Mouse (Mus musculus) neural tube, embryonic 14.5 days (tissue): ENCODE measurements around the gene Hist1h2be. TPM values are rescaled to one million over a fixed set of nuclear protein-coding genes. Genes with fewer than 3 reads are reported as not detected.
A peak's percentile ranks its signal among the peaks of the same experiment; 100 is the strongest.
"Not testable (repeated sequence)": the region's sequence is repeated elsewhere in the genome, so short reads cannot be mapped to it uniquely, and the experiment has no call there.

Experiments used
- ATAC-seq: fragments of 200-750 bp; cut with Nextera tagmentation; 2 replicates; pipeline ENCODE4 v1.8.0; 2017; ENCODE audit warnings: low read depth, mild to moderate bottlenecking, moderate TSS enrichment, moderate library complexity
- H3K27ac ChIP-seq: fragments of 300-500 bp; sonication (generic); 2 replicates; pipeline ENCODE4 v1.5.1; 2014; ENCODE audit warnings: low read depth, mild to moderate bottlenecking, control low read depth, low read length, moderate library complexity, mixed read lengths
- H3K27me3 ChIP-seq: fragments of 300-500 bp; sonication (generic); 2 replicates; pipeline ENCODE4 v1.6.1; 2014; ENCODE audit warnings: low read length; ENCODE audit not compliant: control insufficient read depth, insufficient read depth
- H3K36me3 ChIP-seq: fragments of 300-500 bp; sonication (generic); 2 replicates; pipeline ENCODE4 v1.6.1; 2014; ENCODE audit warnings: low read length, mixed read lengths; ENCODE audit not compliant: control insufficient read depth, insufficient read depth
- H3K4me1 ChIP-seq: fragments of 300-500 bp; sonication (generic); 2 replicates; pipeline ENCODE4 v1.6.1; 2014; ENCODE audit warnings: low read length; ENCODE audit not compliant: control insufficient read depth, insufficient read depth
- H3K4me2 ChIP-seq: fragments of 300-500 bp; sonication (generic); 2 replicates; pipeline ENCODE4 v1.6.1; 2014; ENCODE audit warnings: mild to moderate bottlenecking, low read depth, low read length, control low read depth
- H3K4me3 ChIP-seq: fragments of 300-500 bp; sonication (generic); 2 replicates; pipeline ENCODE4 v1.5.1; 2014; ENCODE audit warnings: low read depth, low read length, control low read depth, mixed read lengths
- H3K9ac ChIP-seq: fragments of 300-500 bp; sonication (generic); replicated peaks from 2 replicates; pipeline ENCODE4 v1.6.1; 2014; ENCODE audit warnings: low read depth, mild to moderate bottlenecking, control low read depth, low read length, mixed read lengths
- H3K9me3 ChIP-seq: fragments of 300-500 bp; sonication (generic); 2 replicates; pipeline ENCODE4 v1.6.1; 2016; ENCODE audit warnings: low read length; ENCODE audit not compliant: control insufficient read depth
- WGBS: fragments of 180-500 bp; shearing (Covaris S2); extraction: QIAGEN DNeasy Blood & Tissue Kit; methylation state at CpG from one replicate; pipeline ENCODE4 v1.1.7; 2014; 5-methylcytosine and 5-hydroxymethylcytosine counted together
- polyA plus RNA-seq: library from polyadenylated mRNA; unstranded; fragments of >200 nt; fragmentation: Nextera tagmentation; extraction: Ambion mirVana; gene quantifications from 2 replicates; pipeline ENCODE4 v1.2.1, GENCODE M21; 2014

Hist1h2be gene
- polyA plus RNA-seq, 1 experiment from 2014 or later, result 1.3 TPM

DNA sequence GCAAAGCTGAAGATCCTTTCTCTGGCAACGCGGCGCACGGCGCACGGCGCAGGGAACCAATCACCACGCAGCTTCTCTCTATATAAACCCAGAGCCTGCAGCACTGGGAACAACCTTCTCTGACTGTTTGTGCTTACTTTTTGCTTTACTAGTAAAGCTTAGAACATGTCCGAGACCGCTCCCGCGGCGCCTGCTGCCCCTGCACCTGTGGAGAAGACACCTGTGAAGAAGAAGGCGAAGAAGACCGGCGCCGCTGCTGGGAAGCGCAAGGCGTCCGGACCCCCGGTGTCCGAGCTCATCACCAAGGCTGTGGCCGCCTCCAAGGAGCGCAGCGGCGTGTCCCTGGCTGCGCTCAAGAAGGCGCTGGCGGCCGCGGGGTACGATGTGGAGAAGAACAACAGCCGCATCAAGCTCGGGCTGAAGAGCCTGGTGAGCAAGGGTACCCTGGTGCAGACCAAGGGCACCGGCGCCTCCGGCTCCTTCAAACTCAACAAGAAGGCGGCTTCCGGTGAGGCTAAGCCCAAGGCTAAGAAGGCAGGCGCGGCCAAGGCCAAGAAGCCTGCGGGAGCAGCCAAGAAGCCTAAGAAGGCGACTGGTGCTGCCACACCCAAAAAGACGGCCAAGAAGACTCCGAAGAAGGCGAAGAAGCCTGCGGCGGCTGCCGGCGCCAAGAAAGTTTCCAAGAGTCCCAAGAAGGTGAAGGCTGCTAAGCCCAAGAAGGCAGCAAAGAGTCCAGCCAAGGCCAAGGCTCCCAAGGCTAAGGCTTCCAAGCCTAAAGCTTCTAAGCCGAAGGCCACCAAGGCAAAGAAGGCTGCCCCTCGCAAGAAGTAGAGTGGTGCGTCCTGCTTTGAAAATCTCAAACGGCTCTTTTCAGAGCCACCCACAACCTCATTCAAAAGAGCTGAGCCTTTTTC, 65.7 kb downstream of the Hist1h2be start:
- H3K4me1 ChIP-seq, result 0 out of 2 replicates have a peak, but pooled peaks cover 3% of the 10 kb centered on the region
- ATAC-seq, result peak; percentile 83
- H3K27me3 ChIP-seq, result no peaks in the 10 kb centered on the region; the same call in 1 of the 2 replicates
- H3K9me3 ChIP-seq, result no peaks in the 10 kb centered on the region
- no peaks in the 10 kb centered on the region for H3K36me3 ChIP-seq
- peak overlapping the region; percentile 77 for H3K4me2 ChIP-seq
- under 1% methylated on average over 54 of the region's 54 CpGs for WGBS
- H3K9ac ChIP-seq, result peak overlapping the region; percentile 50
- H3K4me3 ChIP-seq, result peak overlapping the region; percentile 43
- peak overlapping the region; percentile 81 for H3K27ac ChIP-seq

DNA sequence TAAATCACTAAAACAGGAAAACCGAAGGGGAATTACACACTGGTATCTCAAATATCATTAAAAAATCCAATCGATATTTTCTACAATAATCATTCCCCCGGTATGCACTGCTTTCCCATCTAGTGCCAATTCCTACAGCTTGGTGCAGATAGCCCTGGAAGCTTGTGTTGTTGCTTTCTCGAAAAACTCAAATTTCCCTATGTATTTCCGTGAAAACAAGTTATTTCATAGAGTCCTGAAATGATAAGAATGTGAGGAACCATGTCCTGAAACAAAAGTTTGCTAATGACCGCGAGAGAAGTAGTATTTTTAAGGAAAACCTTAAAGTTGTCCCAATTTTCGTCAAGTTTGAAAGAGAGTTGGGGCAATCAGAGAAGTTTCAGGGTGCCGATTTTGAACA, 66.5 kb downstream of the Hist1h2be start:
- H3K27me3 ChIP-seq, result no peaks in the 10 kb centered on the region; the same call in 1 of the 2 replicates
- peak overlapping the region; percentile 81; the same call in 1 of the 2 replicates for H3K27ac ChIP-seq
- no peaks in the 10 kb centered on the region for H3K9me3 ChIP-seq
- no peaks in the 10 kb centered on the region for H3K36me3 ChIP-seq
- WGBS, result 20% methylated on average over 9 of the region's 9 CpGs
- H3K4me1 ChIP-seq, result 0 out of 2 replicates have a peak, but pooled peaks cover 3% of the 10 kb centered on the region
- peak overlapping the region; percentile 77 for H3K4me2 ChIP-seq
- H3K9ac ChIP-seq, result peak overlapping the region; percentile 50; the same call in 1 of the 2 replicates
- peak overlapping the region; percentile 43 for H3K4me3 ChIP-seq
- no peak for ATAC-seq

DNA sequence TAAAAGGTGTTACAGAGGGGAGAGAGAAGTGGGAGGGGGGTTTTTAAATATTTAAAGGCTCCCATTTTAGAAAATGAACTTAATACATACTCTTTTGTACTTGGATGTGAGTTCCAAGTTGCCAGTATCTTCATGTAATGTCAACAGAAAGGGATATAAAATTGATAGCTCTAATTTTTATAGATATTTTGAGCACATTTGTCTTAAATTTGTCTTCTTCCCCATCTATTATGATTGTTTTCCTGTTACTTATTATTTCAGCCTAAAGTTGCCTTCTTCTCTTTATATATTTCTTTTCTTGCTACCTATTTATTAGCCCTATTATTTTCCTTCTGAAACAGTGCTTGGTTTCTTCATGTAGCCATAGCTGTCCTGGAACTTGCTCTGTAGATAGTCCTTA, 68.0 kb downstream of the Hist1h2be start, which contains the start of gene Hist1h1d:
Hist1h1d (plus strand) TSS at position 301 of the 400 bp plus-strand sequence.
- no peak for ATAC-seq
- Histone ChIP-seq H3K9me3 (no peaks in the 10 kb centered on the region), H3K4me2 (peak within 1 kb of the TSS; percentile 77), H3K4me1 (0 out of 2 replicates have a peak, but pooled peaks cover 3% of the 10 kb centered on the region), H3K4me3 (no peak within 1 kb of the TSS), H3K36me3 (no peaks in the 10 kb centered on the region), H3K27me3 (no peaks in the 10 kb centered on the region; the same call in 1 of the 2 replicates), H3K9ac (no peak within 1 kb of the TSS), H3K27ac (no peak within 1 kb of the TSS; the same call in 1 of the 2 replicates)

DNA sequence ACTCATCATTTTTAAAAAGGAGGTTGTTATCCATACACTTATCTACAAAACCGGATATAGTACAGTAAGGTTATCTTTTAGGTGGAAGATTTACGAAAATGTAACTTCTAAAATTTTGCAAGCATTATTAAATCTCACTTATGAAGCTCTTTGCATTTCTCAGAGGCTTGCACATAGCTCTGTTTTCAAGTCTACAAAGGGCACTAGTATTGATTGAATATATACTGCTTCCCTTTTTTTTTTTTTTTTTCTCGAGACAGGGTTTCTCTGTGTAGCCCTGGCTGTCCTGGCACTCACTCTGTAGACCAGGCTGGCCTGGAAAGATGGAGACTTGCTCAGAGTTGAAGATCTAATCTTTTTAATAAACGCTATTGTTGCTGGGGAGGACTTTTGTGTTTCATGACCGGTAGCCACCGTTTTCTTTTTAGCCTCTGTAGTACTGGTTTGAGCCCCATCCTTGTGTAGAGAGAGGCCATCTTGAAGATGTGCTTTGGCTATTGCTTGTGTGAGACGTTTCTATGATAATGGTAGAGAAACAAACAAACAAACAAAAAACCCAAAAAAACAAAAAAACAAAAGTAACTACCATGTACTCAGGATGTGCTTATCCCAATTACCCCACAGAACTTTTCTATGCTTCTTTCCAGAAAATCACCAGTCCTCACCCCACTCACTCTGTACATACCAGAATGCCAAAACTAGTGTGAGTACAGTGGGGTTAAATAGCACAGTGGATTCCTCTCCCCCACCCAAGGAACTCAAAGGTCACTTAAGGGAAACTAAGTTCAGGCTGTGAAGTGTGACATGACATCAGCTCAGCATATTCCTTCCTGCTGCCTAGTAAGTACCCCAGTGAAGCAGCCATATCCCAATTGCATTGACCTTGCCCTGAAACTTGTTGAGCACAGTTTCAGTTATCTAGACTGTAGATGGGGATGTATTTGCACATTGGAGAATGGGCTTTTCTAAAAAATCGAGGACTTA, 68.7 kb downstream of the Hist1h2be start:
- H3K9me3 ChIP-seq, result no peaks in the 10 kb centered on the region
- no peak for ATAC-seq
- H3K4me1 ChIP-seq, result 0 out of 2 replicates have a peak, but pooled peaks cover 3% of the 10 kb centered on the region
- no peak overlapping the region for H3K9ac ChIP-seq
- H3K4me2 ChIP-seq, result peak overlapping the region; percentile 52
- H3K4me3 ChIP-seq, result peak overlapping the region; percentile 34
- no peaks in the 10 kb centered on the region for H3K36me3 ChIP-seq
- peak overlapping the region; percentile 84; the same call in 1 of the 2 replicates for H3K27ac ChIP-seq
- H3K27me3 ChIP-seq, result no peaks in the 10 kb centered on the region; the same call in 1 of the 2 replicates
- WGBS, result 60% methylated on average over 8 of the region's 8 CpGs

DNA sequence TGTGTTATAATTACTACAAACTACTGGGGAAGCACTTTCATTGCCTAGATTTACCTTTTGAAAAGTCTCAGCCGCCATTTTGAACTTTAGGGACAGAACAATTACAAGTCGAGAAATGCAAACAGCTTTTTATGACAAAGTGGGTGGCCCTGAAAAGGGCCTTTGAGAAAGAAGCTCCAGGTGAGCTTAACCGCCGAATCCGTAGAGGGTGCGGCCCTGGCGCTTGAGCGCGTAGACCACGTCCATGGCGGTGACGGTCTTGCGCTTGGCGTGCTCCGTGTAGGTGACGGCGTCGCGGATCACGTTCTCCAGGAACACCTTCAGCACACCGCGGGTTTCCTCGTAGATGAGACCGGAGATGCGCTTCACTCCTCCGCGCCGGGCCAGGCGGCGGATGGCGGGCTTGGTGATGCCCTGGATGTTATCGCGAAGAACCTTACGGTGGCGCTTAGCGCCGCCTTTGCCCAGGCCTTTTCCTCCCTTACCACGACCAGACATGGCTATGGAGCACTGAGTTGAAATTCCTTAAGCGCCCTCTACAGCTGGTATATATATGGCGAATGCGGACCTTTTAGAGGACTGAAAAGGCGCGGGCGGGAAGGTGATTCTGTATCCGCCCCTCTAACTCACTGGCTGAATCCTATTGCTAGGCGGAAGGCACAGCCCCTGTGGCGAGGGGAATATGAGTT, 69.6 kb downstream of the Hist1h2be start, which contains the start of gene Hist1h4f:
Hist1h4f (minus strand) TSS at position 503 of the 689 bp plus-strand sequence.
- not testable (repeated sequence) for H3K36me3 ChIP-seq, H3K9me3 ChIP-seq, H3K4me1 ChIP-seq, H3K27me3 ChIP-seq
- Histone ChIP-seq H3K9ac (peak within 1 kb of the TSS; percentile 43), H3K4me2 (peak within 1 kb of the TSS; percentile 52), H3K4me3 (peak within 1 kb of the TSS; percentile 34), H3K27ac (peak within 1 kb of the TSS; percentile 84)
- 1% methylated on average over 44 of the region's 47 CpGs for WGBS
- ATAC-seq, result peak; percentile 91

DNA sequence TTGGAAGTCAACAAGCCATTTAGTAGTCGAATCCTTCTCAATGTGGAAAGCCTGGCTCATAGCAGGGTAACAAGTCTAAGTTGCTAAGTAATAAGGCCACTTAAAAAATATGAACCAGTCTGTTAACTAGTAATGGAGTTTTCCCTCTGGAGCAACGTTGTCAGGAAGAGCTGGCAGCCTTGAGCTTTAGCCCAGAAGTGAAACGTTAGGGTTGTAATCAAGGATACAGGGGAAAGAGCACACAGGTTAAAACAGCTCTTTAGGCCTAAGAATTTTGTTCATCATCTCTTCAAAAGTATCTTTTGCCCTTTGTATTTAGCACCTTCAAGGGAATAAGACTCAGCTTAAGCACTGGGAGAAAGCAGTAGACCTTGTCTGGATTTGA, 70.2 kb downstream of the Hist1h2be start:
- Histone ChIP-seq H3K9me3 (no peaks in the 10 kb centered on the region), H3K9ac (no peak overlapping the region), H3K27me3 (no peaks in the 10 kb centered on the region; the same call in 1 of the 2 replicates), H3K36me3 (no peaks in the 10 kb centered on the region), H3K27ac (peak overlapping the region; percentile 84), H3K4me3 (peak overlapping the region; percentile 34), H3K4me2 (peak overlapping the region; percentile 52), H3K4me1 (0 out of 2 replicates have a peak, but pooled peaks cover 3% of the 10 kb centered on the region)
- 3% methylated on average over 3 of the region's 3 CpGs for WGBS
- no peak for ATAC-seq

DNA sequence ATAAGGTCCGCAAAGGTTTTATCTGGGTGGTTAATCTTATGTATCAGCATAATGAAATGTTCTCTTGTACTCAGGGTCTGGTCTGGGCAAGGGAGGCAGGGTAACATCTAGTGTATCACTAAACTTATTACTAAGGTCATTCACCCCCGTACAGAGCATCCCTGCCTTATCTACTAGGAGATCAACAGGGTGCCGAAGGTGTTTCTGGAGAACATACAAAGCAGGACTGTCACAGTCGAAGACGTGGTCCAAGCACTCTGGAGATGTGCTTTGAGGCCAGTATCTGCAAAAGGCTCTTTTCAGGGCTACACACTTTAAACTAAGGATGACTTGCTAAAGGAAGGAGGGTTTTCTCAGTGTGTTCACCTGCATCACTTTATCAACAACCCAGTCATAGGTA, 74.2 kb downstream of the Hist1h2be start:
- Histone ChIP-seq H3K36me3 (no peaks in the 10 kb centered on the region), H3K9me3 (no peaks in the 10 kb centered on the region), H3K27ac (no peak overlapping the region), H3K27me3 (no peaks in the 10 kb centered on the region), H3K4me3 (no peak overlapping the region), H3K4me1 (no peaks in the 10 kb centered on the region), H3K4me2 (no peak overlapping the region), H3K9ac (no peak overlapping the region)
- no peak for ATAC-seq
- 86% methylated on average over 5 of the region's 5 CpGs for WGBS

DNA sequence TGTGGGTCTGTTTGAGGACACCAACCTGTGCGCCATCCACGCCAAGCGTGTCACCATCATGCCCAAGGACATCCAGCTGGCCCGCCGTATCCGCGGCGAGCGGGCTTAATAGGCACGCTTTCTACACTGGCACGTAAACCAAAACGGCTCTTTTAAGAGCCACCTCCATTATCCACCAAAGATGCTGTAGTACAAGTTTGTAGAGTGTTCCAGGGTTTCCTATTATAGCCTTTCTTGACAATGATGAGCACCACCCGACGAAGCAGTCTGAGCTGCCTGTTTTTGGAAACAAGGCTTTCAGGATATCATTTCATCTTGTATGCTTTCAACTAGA, 76.2 kb downstream of the Hist1h2be start:
- H3K36me3 ChIP-seq, H3K4me1 ChIP-seq, H3K9me3 ChIP-seq, H3K27me3 ChIP-seq, ATAC-seq, H3K9ac ChIP-seq: not testable (repeated sequence)
- H3K4me3 ChIP-seq, result peak overlapping the region; percentile 45
- 0 out of 2 replicates have a peak overlapping the region, but pooled peaks have one; percentile 18 for H3K4me2 ChIP-seq
- peak overlapping the region; percentile 87; the same call in 1 of the 2 replicates for H3K27ac ChIP-seq
- WGBS, result 0% methylated on average over 10 of the region's 14 CpGs
